Mouse (Mus musculus) embryonic facial prominence, embryonic 15.5 days (tissue): ENCODE measurements around the gene Tbl1xr1. TPM values are rescaled to one million over a fixed set of nuclear protein-coding genes. Genes with fewer than 3 reads are reported as not detected.

ENCODE experiments used
- ATAC-seq: fragments of 200-750 bp; cut with Nextera tagmentation; 2 replicates; pipeline ENCODE4 v1.8.0; 2017; ENCODE audit warnings: low read depth, moderate TSS enrichment; ENCODE audit not compliant: insufficient number of reproducible peaks, low FRiP score, low TSS enrichment
- H3K27ac ChIP-seq: fragments of 300-500 bp; sonication (generic); replicated peaks from 2 replicates; pipeline ENCODE4 v1.5.1; 2015; ENCODE audit warnings: mild to moderate bottlenecking, inconsistent platforms
- H3K27me3 ChIP-seq: fragments of 300-500 bp; sonication (generic); 2 replicates; pipeline ENCODE4 v1.6.1; 2015; ENCODE audit warnings: inconsistent platforms
- H3K36me3 ChIP-seq: fragments of 300-500 bp; sonication (generic); 2 replicates; pipeline ENCODE4 v1.6.1; 2015; ENCODE audit warnings: mild to moderate bottlenecking, inconsistent platforms
- H3K4me1 ChIP-seq: fragments of 300-500 bp; sonication (generic); 2 replicates; pipeline ENCODE4 v1.6.1; 2015; ENCODE audit warnings: inconsistent platforms
- H3K4me2 ChIP-seq: fragments of 300-500 bp; sonication (generic); replicated peaks from 2 replicates; pipeline ENCODE4 v1.6.1; 2015; ENCODE audit warnings: mild to moderate bottlenecking, inconsistent platforms
- H3K4me3 ChIP-seq: fragments of 300-500 bp; sonication (generic); replicated peaks from 2 replicates; pipeline ENCODE4 v1.5.1; 2015; ENCODE audit warnings: mild to moderate bottlenecking, inconsistent platforms
- H3K9ac ChIP-seq: fragments of 300-500 bp; sonication (generic); 2 replicates; pipeline ENCODE4 v1.6.1; 2015; ENCODE audit warnings: inconsistent platforms
- H3K9me3 ChIP-seq: fragments of 300-500 bp; sonication (generic); replicated peaks from 2 replicates; pipeline ENCODE4 v1.6.1; 2016; ENCODE audit warnings: inconsistent platforms
- WGBS: fragments of 180-500 bp; shearing (Covaris S2); methylation state at CpG from one replicate; pipeline ENCODE4 v1.1.7; 2015; 5-methylcytosine and 5-hydroxymethylcytosine counted together
- polyA plus RNA-seq: library from polyadenylated mRNA; unstranded; fragments of >200 nt; fragmentation: Nextera tagmentation; extraction: Ambion mirVana; gene quantifications from 2 replicates; pipeline ENCODE4 v1.2.1, GENCODE M21; 2015

The Tbl1xr1 gene
- polyA plus RNA-seq, 1 experiment from 2014 or later: 28.3 TPM

DNA sequence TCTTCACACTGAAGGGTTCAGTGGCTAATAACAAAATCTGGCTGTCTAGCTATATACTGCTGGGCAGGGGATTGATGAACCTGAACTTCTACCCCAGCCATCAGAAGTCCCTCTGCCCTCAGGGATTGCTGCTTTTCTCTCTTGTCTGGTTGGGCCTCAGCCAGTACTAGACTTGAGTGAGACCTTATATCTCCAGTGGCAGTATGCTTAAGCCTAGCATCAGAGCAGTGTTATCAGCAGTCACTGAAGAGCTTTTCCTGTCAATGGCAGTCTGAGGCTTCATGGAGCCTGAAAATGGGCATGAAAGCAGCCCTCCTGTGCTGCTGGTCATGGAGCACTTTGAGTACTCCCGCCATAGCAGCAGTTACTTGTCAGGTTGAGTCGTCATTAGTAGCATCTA lies 46.7 kb downstream of the Tbl1xr1 start:
- no peak overlapping the region for H3K4me3 ChIP-seq
- 79% methylated on average over 2 of the region's 2 CpGs for WGBS

DNA sequence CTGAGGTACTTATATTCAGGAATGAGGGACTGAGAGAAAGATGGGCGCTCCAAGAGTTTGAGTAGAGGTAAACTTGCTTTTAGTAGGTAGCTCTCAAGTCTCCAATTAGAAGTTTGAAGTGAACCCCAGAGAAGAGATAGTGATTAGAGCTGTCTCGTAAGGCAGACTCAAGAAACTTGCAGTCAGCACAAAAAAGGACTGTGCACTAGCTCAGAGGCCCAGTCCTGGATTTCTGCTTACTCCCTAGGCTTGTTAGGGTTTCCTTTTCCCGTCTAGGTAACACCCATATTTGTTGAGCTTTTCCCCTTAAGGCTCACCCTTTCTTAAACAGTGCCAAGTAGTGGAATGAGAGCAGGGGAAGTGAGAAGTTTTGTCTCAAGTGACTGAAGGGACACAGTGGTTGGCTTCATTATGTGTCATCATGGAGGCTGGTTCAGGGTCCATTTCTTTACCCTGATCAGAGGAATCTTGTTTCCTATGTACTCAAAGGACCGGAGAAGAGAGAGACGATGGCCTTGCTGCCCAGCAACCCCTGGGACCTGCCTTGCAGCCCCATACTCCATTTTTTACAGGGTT lies 49.9 kb downstream of the Tbl1xr1 start:
- 56% methylated on average over 5 of the region's 5 CpGs for WGBS

More for the DNA sequence above, 46.7 kb downstream of the Tbl1xr1 start:
- no peak overlapping the region for H3K4me2 ChIP-seq
- H3K27me3 ChIP-seq: no peaks in the 10 kb centered on the region
- no peaks in the 10 kb centered on the region for H3K9me3 ChIP-seq
- ATAC-seq: no peak
- no peak overlapping the region for H3K9ac ChIP-seq
- H3K4me1 ChIP-seq: peaks cover 12% of the 10 kb centered on the region; the same call in 1 of the 2 replicates
- no peaks in the 10 kb centered on the region for H3K36me3 ChIP-seq
- H3K27ac ChIP-seq: no peak overlapping the region

GRCm38 (mm10) chr3:22131277-22131676 lies 54.8 kb downstream of the Tbl1xr1 start:
- no peaks in the 10 kb centered on the region for H3K9me3 ChIP-seq
- H3K27ac ChIP-seq: no peak overlapping the region
- no peaks in the 10 kb centered on the region for H3K36me3 ChIP-seq
- H3K9ac ChIP-seq: no peak overlapping the region
- no peaks in the 10 kb centered on the region for H3K4me1 ChIP-seq
- 81% methylated on average over 2 of the region's 2 CpGs for WGBS
- no peak overlapping the region for H3K4me2 ChIP-seq
- no peak overlapping the region for H3K4me3 ChIP-seq
- H3K27me3 ChIP-seq: no peaks in the 10 kb centered on the region
- no peak for ATAC-seq

More for the DNA sequence above, 49.9 kb downstream of the Tbl1xr1 start:
- Histone ChIP-seq H3K4me1 (peaks cover 10% of the 10 kb centered on the region; the same call in 1 of the 2 replicates), H3K36me3 (no peaks in the 10 kb centered on the region), H3K9me3 (no peaks in the 10 kb centered on the region), H3K27me3 (no peaks in the 10 kb centered on the region), H3K9ac (no peak overlapping the region), H3K4me2 (no peak overlapping the region), H3K4me3 (no peak overlapping the region), H3K27ac (no peak overlapping the region)
- no peak for ATAC-seq

GRCm38 (mm10) chr3:22133626-22134025 lies 57.2 kb downstream of the Tbl1xr1 start:
- no peak overlapping the region for H3K9ac ChIP-seq
- no peaks in the 10 kb centered on the region for H3K27me3 ChIP-seq
- no peak overlapping the region for H3K27ac ChIP-seq
- no peaks in the 10 kb centered on the region for H3K36me3 ChIP-seq
- ATAC-seq: no peak
- H3K9me3 ChIP-seq: no peaks in the 10 kb centered on the region
- H3K4me3 ChIP-seq: no peak overlapping the region
- H3K4me1 ChIP-seq: no peaks in the 10 kb centered on the region
- WGBS: 91% methylated on average over 7 of the region's 7 CpGs
- H3K4me2 ChIP-seq: no peak overlapping the region

GRCm38 (mm10) chr3:22137793-22138579 lies 61.5 kb downstream of the Tbl1xr1 start:
- Histone ChIP-seq H3K4me2 (no peak overlapping the region), H3K27me3 (no peaks in the 10 kb centered on the region), H3K4me1 (no peaks in the 10 kb centered on the region), H3K36me3 (no peaks in the 10 kb centered on the region), H3K9me3 (no peaks in the 10 kb centered on the region), H3K9ac (no peak overlapping the region), H3K4me3 (no peak overlapping the region), H3K27ac (no peak overlapping the region)
- no peak for ATAC-seq
- WGBS: 87% methylated on average over 9 of the region's 9 CpGs

DNA sequence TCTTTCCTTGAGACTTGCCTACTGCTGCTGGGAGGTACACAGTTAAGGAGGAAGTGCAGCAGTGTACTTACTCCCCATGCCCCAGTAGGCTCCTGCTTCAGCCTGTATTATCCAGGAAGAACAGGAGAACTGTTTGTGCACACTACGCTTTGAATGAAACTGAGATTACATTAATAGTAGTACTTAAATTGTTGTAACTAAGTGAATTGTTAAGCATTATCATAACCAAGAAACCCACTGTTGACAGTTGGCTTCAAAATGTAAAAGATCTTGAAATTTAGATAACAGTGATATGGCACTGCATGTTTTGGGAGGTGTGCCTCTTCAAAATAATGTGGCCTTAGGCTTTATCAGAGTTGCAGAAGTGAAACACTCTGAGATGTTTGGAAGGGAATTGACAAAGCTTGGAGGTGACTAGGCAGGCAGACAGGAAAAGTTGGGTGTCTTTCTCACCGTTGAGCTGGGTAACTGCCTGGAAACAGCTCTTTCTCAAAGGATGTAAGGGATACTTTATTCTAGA lies 62.2 kb downstream of the Tbl1xr1 start:
- H3K36me3 ChIP-seq: no peaks in the 10 kb centered on the region
- ATAC-seq: no peak
- H3K4me2 ChIP-seq: no peak overlapping the region
- no peaks in the 10 kb centered on the region for H3K27me3 ChIP-seq
- no peak overlapping the region for H3K4me3 ChIP-seq
- no peak overlapping the region for H3K27ac ChIP-seq
- H3K9ac ChIP-seq: no peak overlapping the region
- no peaks in the 10 kb centered on the region for H3K4me1 ChIP-seq
- WGBS: 66% methylated on average over 2 of the region's 2 CpGs
- no peaks in the 10 kb centered on the region for H3K9me3 ChIP-seq

DNA sequence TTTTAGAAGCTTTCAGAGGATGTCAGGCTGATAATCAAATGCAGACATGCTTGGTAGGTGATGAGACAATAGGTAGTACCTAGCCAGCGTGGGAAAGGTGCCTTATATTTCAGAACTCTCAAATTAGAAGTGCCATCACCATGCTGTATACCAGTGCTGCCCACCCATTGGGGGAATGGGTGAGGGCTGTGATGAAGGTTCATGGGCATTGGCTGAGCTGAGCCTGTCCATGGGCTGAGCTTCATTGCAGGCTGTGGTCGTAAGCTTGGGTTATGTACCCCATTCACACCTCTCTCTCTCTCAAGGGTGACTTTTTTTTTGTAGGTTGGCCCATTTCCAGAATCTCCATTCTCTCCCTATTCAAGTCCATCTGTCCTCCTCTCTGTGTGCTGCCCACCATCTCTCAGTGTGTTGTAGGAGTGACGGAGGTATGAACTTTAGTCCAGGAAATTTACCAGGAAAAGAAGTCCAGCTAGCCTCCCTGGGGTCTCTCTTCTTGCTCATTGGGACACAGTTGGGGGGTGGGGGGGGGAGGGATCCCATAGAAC lies 63.7 kb downstream of the Tbl1xr1 start:
- Histone ChIP-seq H3K4me3 (no peak overlapping the region), H3K27ac (no peak overlapping the region), H3K4me2 (no peak overlapping the region), H3K4me1 (no peaks in the 10 kb centered on the region), H3K27me3 (no peaks in the 10 kb centered on the region), H3K9ac (no peak overlapping the region), H3K36me3 (no peaks in the 10 kb centered on the region), H3K9me3 (no peaks in the 10 kb centered on the region)
- ATAC-seq: no peak
- WGBS: 80% methylated on average over 3 of the region's 3 CpGs

DNA sequence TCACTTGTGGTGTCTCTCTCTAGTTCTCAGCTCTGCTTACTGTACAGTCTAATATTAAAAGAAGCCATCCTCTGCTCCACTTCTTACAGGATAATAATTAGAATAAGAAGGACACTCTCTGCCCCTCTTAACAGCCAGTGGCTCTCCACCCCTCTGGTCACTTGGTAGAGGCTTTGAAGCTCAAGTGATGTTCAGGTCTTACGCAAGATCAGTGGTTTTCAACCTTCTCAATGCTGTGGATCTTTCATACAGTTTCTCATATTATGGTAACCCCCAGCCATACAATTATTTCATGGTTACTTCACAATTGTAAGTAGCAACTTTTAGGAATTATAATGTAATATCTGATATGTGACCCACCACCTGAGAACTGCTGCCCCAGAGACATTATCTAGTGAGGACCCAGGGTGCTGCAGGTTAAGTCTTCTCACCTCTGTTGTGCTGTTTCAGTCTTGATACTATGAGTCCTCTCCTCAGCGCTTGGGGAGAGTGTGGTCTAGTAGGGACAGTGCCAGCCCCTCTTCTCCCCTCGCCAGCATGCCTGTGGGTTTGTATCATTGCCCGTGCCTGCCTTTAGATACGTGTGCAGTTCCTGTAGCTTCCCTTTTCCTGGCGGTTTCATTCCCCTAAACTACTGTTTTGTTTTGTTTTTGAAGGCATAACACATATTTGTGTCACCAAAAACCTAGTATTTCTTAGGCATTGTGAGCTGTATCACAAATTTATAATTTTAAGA lies 65.7 kb downstream of the Tbl1xr1 start:
- no peaks in the 10 kb centered on the region for H3K36me3 ChIP-seq
- no peak for ATAC-seq
- H3K9me3 ChIP-seq: no peaks in the 10 kb centered on the region
- no peak overlapping the region for H3K4me3 ChIP-seq
- no peak overlapping the region for H3K27ac ChIP-seq
- WGBS: 71% methylated on average over 6 of the region's 6 CpGs
- no peak overlapping the region for H3K4me2 ChIP-seq
- H3K9ac ChIP-seq: no peak overlapping the region
- H3K4me1 ChIP-seq: no peaks in the 10 kb centered on the region
- no peaks in the 10 kb centered on the region for H3K27me3 ChIP-seq

- no peak overlapping the region for H3K9ac ChIP-seq
- no peak for ATAC-seq
- WGBS: 75% methylated on average over 5 of the region's 5 CpGs
These were observed 66.6 kb downstream of the Tbl1xr1 start for GRCm38 (mm10) chr3:22142846-22143641.

DNA sequence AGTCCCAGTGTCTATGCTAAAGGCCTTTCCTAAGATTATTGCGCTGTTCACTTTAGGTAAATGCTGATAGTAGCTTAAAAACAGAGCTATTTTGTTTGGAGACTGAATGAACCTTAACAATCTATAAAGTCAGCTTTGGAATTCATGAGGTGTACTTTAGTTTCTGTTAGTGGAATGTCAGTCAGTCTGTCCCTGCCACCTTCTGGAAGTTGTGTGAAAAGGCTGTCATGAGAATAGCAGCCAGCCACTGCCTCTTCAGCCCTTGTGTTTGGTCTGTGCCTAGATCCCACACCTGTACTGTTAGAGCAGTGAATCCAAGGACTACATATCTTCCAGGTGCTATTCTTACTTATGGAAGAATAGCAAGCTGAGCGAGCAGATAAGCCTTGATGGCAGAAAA lies 67.8 kb downstream of the Tbl1xr1 start:
- Histone ChIP-seq H3K27ac (no peak overlapping the region), H3K27me3 (no peaks in the 10 kb centered on the region), H3K9me3 (no peaks in the 10 kb centered on the region), H3K4me3 (no peak overlapping the region), H3K4me1 (no peaks in the 10 kb centered on the region), H3K4me2 (no peak overlapping the region), H3K9ac (no peak overlapping the region), H3K36me3 (no peaks in the 10 kb centered on the region)
- WGBS: 96% methylated on average over 2 of the region's 2 CpGs
- ATAC-seq: no peak

More at GRCm38 (mm10) chr3:22142846-22143641, 66.6 kb downstream of the Tbl1xr1 start:
- no peak overlapping the region for H3K27ac ChIP-seq
- H3K4me2 ChIP-seq: no peak overlapping the region
- no peaks in the 10 kb centered on the region for H3K27me3 ChIP-seq
- no peaks in the 10 kb centered on the region for H3K36me3 ChIP-seq
- H3K4me3 ChIP-seq: no peak overlapping the region
- H3K4me1 ChIP-seq: no peaks in the 10 kb centered on the region
- H3K9me3 ChIP-seq: no peaks in the 10 kb centered on the region
